8 mouse cellular contexts compared by ENCODE assay signal in genomic region chr9:106450661-106451060, GRCm38 (mm10). TPM values are rescaled to one million over a fixed set of nuclear protein-coding genes. Genes with fewer than 3 reads are reported as not detected.
DNase-seq lines count a peak whose midpoint lies in the region; ATAC-seq lines count a peak whose summit lies in the region.

No protein-coding gene starts in this region.

- no peak overlapping the region for H3K9ac ChIP-seq in liver, embryonic 12.5 days

- 40% methylated on average over 9 of the region's 9 CpGs for WGBS in liver, embryonic 12.5 days (ENCODE audit: insufficient replicate concordance)

- 0 out of 2 replicates have a peak, but pooled peaks cover 2% of the 10 kb centered on the region for H3K36me3 ChIP-seq in liver, embryonic 12.5 days

- H3K27me3 ChIP-seq in liver, embryonic 12.5 days (replicated peaks) = peaks cover 44% of the 10 kb centered on the region

- intact Hi-C loops in left cerebral cortex, postnatal 4 days (cut with DNase I) = no loop called here
- intact Hi-C loops in heart, postnatal 14 days (cut with DNase I) = no loop called here

- peaks cover 95% of the 10 kb centered on the region for H3K4me1 ChIP-seq in liver, embryonic 12.5 days

- H3K4me3 ChIP-seq in liver, embryonic 12.5 days = no peak overlapping the region

- ATAC-seq in liver, embryonic 12.5 days = no peak
- no peak for ATAC-seq in erythroblast, adult 5-6 weeks (replicated peaks; ENCODE audit: low FRiP score, poor library complexity, severe bottlenecking)
- no peak for ATAC-seq in monocyte, adult 5-6 weeks (replicated peaks; ENCODE audit: insufficient number of reproducible peaks, low FRiP score, low TSS enrichment, poor library complexity, severe bottlenecking)

- no peaks in the 10 kb centered on the region for H3K9me3 ChIP-seq in liver, embryonic 12.5 days (replicated peaks)

- peak; percentile 78 for DNase-seq in left cerebral cortex, postnatal 4 days
- DNase-seq in left cerebral cortex, adult 8-10 months (ENCODE audit: low spot score in 2 of 2) = no peak
- DNase-seq in cerebellum, postnatal 14 days = peak; percentile 88 to 90
- peak; percentile 47 to 51 for DNase-seq in heart, postnatal 14 days
- DNase-seq in right cerebral cortex, adult 18-20 months = no peak

- H3K27ac ChIP-seq in liver, embryonic 12.5 days = no peak overlapping the region

- H3K4me2 ChIP-seq in liver, embryonic 12.5 days = peak overlapping the region; percentile 17

RNA-seq across cellular contexts. Expression of gene Pcbp4, which starts 2.4 kb away (rescaled TPM):
- total RNA-seq in left cerebral cortex, postnatal 4 days (2021) = 100 to 1,000 TPM; 409 to 418 TPM
- 100 to 1,000 TPM; 201 to 223 (median 211) TPM for total RNA-seq in left cerebral cortex, adult 8-10 months (2022)
- total RNA-seq in heart, postnatal 14 days (2021) = 10 to 100 TPM; 62.4 to 68.8 TPM
- polyA plus RNA-seq in liver, embryonic 12.5 days (2016; fragmentation: Nextera tagmentation; extraction: Ambion mirVana) = 27.3 and 30.9 TPM in 2 replicates
- total RNA-seq in erythroblast, adult 5-6 weeks (2015; ENCODE audit: low replicate concordance) = not detected in 2 replicates
- total RNA-seq in erythroblast, adult 5-6 weeks (2017; ENCODE audit: low replicate concordance) = not detected in 2 replicates
- 1.2 to 9.7 TPM (median 2.7 TPM) in 3 replicates for total RNA-seq in monocyte, adult 5-6 weeks (2017)

RNA-seq across cellular contexts. Expression of gene Abhd14a, which starts 3.2 kb away (rescaled TPM):
- total RNA-seq in left cerebral cortex, postnatal 4 days (2021) = 10 to 100 TPM; 70.1 to 71.4 TPM
- total RNA-seq in left cerebral cortex, adult 8-10 months (2022) = 10 to 100 TPM; 31.7 to 35.8 (median 34.5) TPM
- total RNA-seq in heart, postnatal 14 days (2021) = 10 to 100 TPM; 21.9 to 22.0 TPM
- 29.1 and 31.6 TPM in 2 replicates for polyA plus RNA-seq in liver, embryonic 12.5 days (2016; fragmentation: Nextera tagmentation; extraction: Ambion mirVana)
- 0.77 and 7.3 TPM in 2 replicates for total RNA-seq in erythroblast, adult 5-6 weeks (2015; ENCODE audit: low replicate concordance)
- total RNA-seq in erythroblast, adult 5-6 weeks (2017; ENCODE audit: low replicate concordance) = 0.84 and 3.2 TPM in 2 replicates
- 1.5 to 6.5 TPM in 2 of 3 replicates, not detected in the other for total RNA-seq in monocyte, adult 5-6 weeks (2017)

RNA-seq across cellular contexts. Expression of gene Abhd14b, which starts 3.4 kb away (rescaled TPM):
- 10 to 100 TPM; 13.3 to 13.8 TPM for total RNA-seq in left cerebral cortex, postnatal 4 days (2021)
- 10 to 100 TPM; 14.6 to 16.1 (median 15.3) TPM for total RNA-seq in left cerebral cortex, adult 8-10 months (2022)
- 1 to 10 TPM; 6.8 to 8.9 TPM for total RNA-seq in heart, postnatal 14 days (2021)
- 14.5 and 15.2 TPM in 2 replicates for polyA plus RNA-seq in liver, embryonic 12.5 days (2016; fragmentation: Nextera tagmentation; extraction: Ambion mirVana)
- 2.5 TPM in 1 of 2 replicates, not detected in the other for total RNA-seq in erythroblast, adult 5-6 weeks (2015; ENCODE audit: low replicate concordance)
- 0.26 TPM in 1 of 2 replicates, not detected in the other for total RNA-seq in erythroblast, adult 5-6 weeks (2017; ENCODE audit: low replicate concordance)
- total RNA-seq in monocyte, adult 5-6 weeks (2017) = 2.7 to 3.3 TPM (median 3.2 TPM) in 3 replicates

RNA-seq across cellular contexts. Expression of gene Acy1, which starts 12.5 kb away (rescaled TPM):
- total RNA-seq in left cerebral cortex, postnatal 4 days (2021) = 10 to 100 TPM; 14.3 to 19.0 TPM
- total RNA-seq in left cerebral cortex, adult 8-10 months (2022) = 10 to 100 TPM; 23.2 to 24.3 (median 23.7) TPM
- total RNA-seq in heart, postnatal 14 days (2021) = 10 to 100 TPM; 16.2 to 18.9 TPM
- 34.0 and 35.2 TPM in 2 replicates for polyA plus RNA-seq in liver, embryonic 12.5 days (2016; fragmentation: Nextera tagmentation; extraction: Ambion mirVana)
- total RNA-seq in erythroblast, adult 5-6 weeks (2015; ENCODE audit: low replicate concordance) = 0.77 and 4.2 TPM in 2 replicates
- total RNA-seq in erythroblast, adult 5-6 weeks (2017; ENCODE audit: low replicate concordance) = 4.5 and 7.4 TPM in 2 replicates
- total RNA-seq in monocyte, adult 5-6 weeks (2017) = 2.8 to 9.5 TPM (median 5.4 TPM) in 3 replicates

RNA-seq across cellular contexts. Expression of gene Gpr62, which starts 15.1 kb away (rescaled TPM):
- total RNA-seq in left cerebral cortex, postnatal 4 days (2021) = 1 to 10 TPM in 1 of 2 experiments, under 1 TPM in 1; 0.94 to 1.3 TPM
- total RNA-seq in left cerebral cortex, adult 8-10 months (2022) = 10 to 100 TPM; 11.7 to 15.6 (median 12.7) TPM
- under 1 TPM in 1 of 2 experiments, not detected in 1; 0.10 TPM for total RNA-seq in heart, postnatal 14 days (2021)
- polyA plus RNA-seq in liver, embryonic 12.5 days (2016; fragmentation: Nextera tagmentation; extraction: Ambion mirVana) = 0.10 and 0.19 TPM in 2 replicates
- not detected in 2 replicates for total RNA-seq in erythroblast, adult 5-6 weeks (2015; ENCODE audit: low replicate concordance)
- not detected in 2 replicates for total RNA-seq in erythroblast, adult 5-6 weeks (2017; ENCODE audit: low replicate concordance)
- total RNA-seq in monocyte, adult 5-6 weeks (2017) = 0.48 TPM in 1 of 3 replicates, not detected in the others

Comparison
In these comparisons a context has a peak if more than half of its experiments do, and no peak if none do; other contexts are left out.
1. DNase-seq: peak in left cerebral cortex, postnatal 4 days (single experiment), cerebellum, postnatal 14 days (2 of 2) and heart, postnatal 14 days (2 of 2); none in left cerebral cortex, adult 8-10 months (0 of 2) and right cerebral cortex, adult 18-20 months (single experiment).